Mouse (Mus musculus): ENCODE measurements around the gene Rufy4. TPM values are rescaled to one million over a fixed set of nuclear protein-coding genes. Genes with fewer than 3 reads are reported as not detected.
A peak's percentile ranks its signal among the peaks of the same experiment; 100 is the strongest.

Gene Rufy4
- polyA plus RNA-seq (2017; shearing (Covaris generic)): not detected

DNA sequence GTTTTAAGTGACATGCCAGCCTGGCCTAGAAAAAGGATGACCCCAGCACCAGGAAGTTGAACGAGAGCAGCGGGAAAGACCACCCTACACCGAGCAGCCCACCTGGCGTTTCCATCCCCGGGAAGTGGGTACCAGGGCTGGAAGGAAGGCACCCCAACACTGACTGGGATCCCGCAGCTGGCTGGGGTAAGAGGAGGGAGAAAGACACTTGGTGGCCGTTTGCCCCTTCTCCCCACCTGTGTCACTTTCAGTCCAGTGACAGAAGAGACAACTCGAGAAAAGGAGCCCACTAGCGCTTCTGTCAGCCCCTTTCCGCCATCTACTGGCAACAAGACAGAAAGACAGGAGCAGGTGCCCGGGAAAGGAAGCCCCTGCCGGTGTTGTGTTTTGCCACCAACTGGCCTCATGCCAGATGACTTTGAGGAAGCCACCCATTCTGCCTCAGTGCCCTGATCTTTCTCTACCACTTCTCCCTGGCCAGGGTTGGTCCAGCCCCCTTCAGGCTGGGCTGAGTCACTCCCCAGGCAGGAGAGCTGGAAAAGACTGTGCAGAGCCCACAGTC, at the start of gene Rufy4:
Gene Rufy4, plus strand, starts transcription at position 551 of the 562 bp plus-strand sequence.
- ATAC-seq: peak; percentile 78

DNA sequence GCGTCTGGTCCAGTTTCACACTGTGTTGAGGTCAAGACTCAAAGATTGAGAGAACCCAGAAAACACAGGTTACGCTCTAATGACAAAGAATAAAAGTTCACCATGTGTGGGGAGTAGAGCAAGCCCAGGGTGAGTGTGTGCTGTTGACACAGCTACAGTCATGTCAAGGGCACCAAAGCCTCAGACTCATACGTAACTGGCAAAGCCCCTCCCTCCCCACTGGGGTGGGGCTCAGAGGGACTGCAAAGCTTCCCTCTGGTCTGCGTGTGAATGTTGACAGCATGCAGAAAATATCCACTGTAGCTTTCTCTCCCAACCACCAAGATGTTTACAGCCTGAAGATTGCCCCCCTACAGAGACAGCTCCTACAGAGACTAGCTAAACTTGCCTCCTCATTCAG, 49.1 kb upstream of the Rufy4 start:
- ATAC-seq: no peak

DNA sequence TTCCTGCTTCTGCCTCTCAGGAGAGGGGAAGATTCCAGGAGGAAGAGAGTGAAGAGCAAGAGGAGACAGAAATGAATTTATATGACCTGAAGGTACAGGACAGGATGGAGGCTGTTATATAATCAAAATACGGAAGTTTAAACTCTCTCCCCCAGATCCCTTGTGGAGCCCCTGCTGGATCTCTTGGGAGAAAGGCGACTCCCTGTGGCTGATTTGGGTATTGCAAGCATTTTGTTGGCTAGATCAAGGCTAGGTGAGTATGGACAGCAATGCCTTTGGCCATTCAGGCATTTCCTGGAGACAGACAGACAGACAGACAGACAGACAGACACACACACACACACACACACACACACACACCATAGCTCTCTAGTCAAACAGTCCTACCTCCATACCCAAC, 48.0 kb upstream of the Rufy4 start:
- no peak for ATAC-seq

DNA sequence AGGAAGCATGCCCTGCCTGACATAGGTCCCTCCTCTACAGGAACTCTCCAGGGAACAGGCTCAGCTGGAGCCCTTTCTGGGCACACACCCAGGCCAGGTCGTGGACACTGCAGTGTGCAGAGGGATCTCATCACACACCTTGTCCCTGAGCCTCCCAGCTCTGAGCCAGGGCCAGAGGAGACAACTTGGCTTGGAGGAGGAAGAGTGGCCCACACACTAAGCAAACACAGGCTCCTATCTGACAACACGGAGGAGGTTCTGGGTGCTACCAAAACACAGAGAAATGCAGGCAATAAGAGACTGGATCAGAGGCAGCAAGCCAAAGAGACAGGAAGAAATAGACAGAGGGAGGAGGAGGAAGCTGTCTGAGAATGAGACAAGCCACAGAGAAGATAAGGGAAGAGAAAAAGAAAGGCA, 43.8 kb upstream of the Rufy4 start:
- no peak for ATAC-seq

DNA sequence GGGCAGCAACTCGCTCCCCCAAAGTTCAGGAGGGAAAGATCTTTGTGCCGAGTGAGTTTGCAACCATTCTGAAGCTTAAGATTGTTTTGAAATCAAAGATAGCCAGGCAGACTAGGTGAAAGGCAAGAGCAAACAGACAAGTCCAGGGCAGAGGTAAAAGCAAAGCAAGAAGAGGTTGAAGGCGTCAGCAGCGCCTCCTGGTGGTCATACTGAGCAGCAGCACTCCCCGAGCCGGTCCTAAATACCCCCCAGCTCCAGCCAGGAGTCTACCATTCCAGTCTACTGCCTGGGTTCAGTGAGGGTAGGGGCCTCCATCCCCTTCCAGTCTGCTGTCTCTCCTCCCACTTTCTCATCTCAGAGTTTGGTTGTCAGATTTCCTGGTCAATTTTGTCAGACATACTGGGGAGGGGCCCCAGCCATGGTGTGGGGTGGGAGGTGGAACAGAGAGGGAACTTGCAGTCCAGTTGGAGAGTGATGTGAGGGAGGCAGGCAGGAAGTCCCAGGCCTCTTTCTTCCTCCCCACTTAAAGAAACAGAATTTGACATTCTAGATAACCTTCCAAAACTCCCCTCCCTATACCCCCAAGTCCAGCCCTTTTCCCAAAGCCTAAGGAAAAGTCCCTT, 42.4 kb upstream of the Rufy4 start:
- no peak for ATAC-seq

DNA sequence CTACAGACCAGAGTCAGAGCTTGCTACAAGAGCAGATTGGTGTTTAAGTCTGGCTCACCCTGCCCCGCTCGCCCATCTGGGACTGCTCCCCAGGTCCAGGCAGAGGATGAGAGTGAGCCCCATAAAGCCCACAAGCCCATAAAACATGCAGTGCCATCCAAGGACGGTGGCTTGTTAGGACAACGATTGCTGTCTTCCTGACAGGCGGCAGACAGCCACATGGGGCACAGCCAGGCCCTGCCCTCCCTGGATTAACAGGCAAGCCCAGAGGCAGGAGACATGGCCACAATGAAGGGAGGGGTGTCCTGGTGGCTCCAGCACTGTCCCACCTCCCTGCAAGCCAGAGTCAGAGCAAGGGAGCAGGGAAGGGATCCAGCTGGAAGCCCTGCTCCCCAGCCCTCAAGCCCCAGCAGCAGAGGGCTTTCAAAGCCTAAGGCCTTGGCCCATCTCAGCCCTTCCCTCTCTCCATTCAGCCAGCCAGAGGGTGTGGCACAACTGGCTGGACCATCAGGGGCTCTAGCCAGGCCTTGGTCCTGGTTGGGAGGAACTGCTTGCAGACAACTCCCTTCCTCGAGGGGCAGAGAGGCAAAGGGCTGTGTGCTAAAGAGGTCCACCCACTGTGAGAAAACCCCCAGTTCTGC, 41.2 kb upstream of the Rufy4 start:
- no peak for ATAC-seq

DNA sequence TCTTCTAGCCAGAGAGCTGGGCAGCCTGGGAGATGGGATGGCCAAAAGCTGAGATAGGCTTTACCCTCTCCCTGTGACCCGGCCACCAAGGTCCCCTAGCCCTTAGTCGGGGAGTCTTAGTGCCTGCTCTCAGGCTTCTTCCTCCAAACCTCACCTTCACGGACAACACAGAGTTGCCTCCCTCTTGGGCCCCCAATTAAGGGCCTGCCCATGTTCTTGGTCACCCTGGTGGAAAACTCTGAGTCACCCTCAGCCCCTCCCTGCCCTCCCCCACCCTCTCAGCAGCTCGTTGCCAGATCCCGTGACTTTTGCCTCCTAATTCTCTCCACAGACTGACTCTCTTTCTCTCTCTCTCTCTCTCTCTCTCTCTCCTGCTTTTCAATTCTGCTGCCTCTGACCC, 40.6 kb upstream of the Rufy4 start:
- no peak for ATAC-seq

DNA sequence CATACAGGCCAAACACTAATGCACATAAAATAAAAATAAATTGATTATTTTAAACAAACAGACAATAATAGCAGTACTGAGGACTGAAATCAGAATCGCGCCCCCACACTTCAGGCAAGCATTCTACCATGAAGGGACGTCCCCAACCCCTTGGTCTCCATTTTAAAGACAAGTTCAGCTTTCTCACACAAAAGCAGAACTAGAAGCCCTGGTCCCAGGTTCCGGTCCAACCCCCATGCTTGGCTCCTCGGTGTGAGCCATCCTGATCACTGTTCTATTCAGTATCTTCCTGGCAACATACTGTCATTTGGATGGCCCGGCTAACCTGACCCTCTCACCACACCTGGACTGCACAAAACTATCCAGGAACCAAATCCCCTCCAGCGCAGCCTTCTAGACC, 39.8 kb upstream of the Rufy4 start:
- no peak for ATAC-seq

DNA sequence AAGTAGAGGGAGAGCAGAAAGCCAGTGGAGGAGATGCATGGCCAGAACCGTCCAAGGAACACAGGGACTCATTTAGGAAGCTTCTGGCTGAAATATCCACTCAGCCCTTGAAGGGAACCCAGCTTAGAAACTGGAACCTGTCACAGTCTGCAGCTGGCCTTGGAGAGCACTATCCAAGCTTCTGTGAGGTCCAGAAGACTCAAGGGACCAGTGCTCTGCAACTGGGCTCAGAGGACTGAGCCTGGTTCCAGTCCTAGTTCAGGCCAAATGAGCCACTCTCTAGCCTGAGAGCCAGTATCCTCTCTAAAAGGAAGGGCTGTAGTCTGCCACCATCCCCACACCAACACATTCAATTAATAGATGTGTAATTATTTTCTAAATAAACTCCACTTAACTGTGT, 36.8 kb upstream of the Rufy4 start:
- no peak for ATAC-seq

DNA sequence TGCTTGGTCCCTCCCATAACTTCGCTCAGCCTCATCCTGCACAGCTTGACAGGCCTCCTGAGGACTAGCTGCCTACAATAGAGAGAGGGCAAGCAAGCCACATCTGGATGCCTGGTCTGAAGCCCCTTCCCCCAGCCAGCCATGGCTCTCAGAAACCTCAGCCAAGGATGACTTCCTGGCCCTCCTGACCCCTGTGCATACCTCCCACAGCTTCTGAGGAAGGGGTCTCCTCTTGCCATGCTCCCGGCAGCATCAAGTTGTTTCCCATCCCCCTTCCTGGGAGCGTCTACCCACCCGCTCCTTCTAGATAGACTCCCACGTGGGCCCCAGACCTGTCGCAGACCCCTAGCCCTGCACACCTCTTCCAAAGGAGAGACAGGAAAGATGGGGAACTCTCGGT, 35.0 kb upstream of the Rufy4 start:
- ATAC-seq: no peak

DNA sequence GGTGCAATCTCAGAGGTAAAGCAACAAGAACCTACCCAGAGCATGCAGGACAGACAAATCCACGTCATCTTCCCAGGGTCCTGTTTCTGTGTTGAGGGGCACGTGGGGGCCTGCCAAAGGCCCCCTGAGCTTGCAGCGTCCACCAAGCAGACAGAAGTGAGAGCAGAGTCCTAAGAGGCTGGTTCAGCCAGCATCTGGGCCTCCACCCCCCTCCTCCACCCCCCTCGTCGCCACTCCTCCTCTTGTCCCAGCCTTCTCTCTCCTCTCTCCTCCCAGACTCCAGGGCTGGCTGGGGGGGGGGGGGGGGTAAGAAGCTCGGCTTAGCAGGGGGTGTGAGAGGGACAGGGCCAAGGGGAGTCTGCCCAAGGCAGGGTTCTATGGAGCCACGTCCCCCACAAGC, 34.2 kb upstream of the Rufy4 start:
- no peak for ATAC-seq

DNA sequence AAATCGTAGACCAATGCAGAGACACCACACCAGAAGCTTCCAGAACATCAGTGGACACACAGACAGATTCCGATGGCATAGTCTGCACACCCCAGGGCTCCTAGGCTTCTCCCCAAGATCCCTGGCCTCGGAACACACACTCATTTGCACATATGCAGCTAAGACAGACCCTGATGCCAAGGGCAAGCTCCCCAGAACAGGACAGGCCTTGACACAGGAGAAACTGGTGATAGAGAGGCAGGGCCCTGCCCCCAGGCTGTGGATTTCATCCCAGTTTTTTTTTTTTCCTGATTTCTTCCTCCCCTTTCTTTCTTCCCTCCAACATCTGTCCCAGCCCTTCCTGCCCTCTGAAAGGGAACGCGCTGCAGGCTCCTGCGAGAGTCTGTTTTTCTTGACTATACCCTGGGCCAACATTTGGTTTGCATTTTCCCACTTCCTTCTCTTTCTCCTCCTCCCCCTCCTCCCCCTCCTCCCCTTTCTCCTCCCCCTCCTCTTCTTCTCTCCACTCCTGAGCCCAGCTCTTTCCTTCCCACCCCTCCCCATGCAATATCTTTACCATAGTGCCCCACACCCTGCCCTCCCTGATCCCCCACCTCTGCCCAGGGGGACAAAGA, 33.6 kb upstream of the Rufy4 start:
- ATAC-seq: no peak

DNA sequence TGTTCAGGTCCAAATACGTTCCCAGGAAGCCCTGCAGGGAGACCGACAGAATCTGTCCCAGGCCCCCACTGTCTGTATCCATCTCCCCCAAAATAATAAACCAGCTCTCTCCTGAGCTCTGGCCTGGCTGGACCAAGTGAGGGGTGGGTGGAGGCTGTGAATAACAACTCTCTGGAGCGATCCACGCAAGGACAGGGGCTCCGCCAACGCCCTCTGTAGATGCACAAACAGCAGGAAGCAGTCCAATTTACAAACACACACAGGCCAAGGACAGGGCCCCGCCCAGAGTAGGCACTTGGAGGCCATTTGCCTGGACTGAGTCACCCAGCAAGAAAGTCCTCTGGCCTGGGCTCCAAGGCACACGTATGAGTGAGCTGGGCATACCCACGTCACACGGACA, 33.1 kb upstream of the Rufy4 start:
- no peak for ATAC-seq

DNA sequence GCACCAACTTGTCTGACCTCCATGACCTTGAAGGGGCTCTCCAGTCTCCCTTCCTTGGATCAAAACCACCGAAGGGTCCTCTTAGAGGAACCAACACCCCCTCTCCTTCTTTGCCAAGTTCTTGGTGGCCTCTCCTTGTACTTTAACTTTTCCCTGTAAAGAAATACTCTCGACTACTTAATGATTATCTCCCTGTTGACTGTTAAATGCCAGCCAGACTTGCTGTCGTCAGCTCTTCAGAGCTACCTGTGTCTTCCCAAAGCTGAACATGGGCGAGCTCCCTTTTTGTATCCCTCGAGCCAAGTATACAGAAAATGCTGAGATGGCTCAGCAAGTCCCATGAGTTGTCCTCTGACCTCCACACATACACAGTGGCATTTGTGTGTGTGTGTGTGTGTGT, 31.9 kb upstream of the Rufy4 start:
- ATAC-seq: no peak

DNA sequence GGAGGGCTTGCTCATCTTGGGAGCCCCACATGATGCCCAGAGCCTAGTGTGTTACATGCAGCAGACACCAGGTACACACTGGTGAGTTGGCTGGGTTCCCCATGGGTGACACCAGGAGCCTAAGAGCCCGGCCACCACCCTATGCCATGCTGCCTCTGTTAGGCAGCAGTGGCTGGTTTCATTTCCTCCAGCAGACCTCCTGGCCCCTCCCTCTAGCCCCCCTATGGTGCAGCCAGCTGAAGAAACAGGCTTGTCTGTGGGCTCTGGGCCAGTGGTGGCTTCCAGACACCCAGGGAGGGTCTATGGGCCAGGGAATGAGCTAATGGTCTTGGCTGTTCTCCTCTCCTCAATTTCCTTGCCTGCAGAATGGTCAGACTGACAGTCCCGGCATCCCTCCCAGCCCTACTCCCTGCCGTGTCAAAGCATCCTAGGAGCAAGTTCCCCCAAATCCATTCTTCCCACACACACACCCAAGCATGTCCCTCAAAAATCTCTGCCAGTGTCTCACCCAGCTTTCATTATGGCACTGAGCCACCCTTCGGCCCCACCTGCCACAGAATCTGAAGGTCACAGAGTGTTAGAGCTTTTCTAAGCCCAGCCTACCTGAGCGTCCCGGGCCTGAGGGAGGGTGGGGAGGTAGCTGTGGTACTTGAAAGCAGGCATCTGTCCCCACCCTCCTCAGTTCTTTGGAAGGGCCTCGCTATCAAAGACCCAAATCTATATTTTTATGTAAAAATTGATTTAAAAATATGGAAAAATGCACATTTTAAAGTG, 30.7 kb upstream of the Rufy4 start:
- no peak for ATAC-seq

DNA sequence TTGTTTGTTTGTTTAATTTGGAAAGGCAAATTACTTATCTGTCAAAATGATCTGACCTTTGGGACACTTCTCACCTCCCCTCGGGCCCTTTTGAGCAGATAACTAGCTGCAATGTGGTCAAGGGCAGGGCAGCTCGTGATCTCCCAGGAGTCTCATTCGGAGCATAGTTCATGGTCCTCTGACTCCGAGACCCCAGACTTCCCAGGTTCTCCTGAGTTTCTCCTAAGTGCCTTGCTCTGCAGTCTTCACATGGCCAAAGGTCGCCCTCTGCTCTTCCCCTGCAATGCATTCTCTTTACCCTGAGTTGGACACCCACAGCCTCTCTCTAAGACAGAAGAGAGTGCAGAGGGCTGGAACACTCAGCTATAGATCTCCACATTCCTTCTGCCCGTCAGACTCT, 30.0 kb upstream of the Rufy4 start:
- no peak for ATAC-seq

DNA sequence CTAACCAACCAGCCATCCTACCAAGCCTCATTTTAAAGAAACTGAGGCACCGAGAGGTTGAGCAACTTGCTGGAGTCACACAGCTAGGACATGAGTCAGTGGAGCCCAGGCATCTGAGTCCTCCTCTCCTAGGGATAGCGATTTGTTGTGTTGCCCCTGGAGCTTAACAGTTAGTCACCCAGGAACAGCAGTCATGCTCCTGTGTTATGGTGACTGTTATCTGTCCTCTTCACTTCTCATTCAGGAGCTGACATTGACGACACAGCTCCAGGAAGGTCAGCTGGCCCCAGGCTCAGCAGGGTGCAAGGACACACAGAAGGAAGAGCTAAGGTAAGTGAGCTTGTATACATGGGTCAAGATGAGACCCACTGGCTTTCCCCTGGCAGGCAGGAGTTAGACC, 29.6 kb upstream of the Rufy4 start:
- ATAC-seq: no peak

DNA sequence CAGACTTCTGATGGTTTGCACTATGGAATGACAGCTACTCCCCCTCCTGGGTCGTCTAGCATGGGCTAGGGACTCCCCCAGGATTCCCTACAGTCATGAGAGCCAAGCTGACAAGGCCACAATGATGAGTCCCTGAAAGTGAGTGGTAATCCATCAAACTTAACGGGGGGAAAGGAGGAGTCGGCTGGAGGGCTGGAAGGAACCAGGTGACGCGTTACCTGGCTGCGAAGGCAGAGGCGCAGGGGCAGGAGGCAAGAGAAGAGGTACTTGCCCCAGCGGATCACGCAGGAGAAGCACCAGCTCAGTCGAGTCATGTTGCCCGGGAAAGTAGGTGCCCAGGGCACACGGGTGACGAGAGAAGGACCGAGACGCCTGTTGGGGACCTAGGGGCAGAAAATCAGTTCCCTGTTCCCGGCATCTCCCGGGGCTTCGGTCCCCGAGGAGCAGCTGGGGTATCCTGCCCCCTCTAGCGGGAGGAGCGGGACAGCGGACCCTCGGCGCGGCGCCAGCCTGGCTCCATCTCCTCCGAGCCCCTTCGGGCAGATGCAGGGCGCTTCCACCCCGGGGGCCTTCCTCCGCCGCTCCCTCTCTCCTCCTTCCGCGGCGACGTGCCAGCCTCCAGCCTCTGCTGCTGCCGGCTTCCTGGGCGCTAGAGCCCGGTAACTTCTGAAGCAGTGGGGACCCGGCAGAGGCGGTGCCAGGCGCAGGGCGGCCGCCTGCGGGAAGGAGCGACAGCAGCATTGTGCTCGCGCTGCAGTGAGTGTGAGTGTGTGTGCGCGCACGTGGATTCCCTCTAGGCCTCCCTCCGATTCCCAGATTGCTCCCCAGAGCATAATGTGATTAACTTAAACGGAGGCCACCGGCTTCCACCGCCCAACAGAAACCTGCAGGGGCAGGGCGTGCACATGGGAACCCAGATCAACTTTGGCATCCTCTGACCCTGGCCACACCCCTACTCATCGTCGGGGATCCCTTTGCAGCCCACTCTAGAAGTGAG, 27.0 kb upstream of the Rufy4 start:
- ATAC-seq: no peak

DNA sequence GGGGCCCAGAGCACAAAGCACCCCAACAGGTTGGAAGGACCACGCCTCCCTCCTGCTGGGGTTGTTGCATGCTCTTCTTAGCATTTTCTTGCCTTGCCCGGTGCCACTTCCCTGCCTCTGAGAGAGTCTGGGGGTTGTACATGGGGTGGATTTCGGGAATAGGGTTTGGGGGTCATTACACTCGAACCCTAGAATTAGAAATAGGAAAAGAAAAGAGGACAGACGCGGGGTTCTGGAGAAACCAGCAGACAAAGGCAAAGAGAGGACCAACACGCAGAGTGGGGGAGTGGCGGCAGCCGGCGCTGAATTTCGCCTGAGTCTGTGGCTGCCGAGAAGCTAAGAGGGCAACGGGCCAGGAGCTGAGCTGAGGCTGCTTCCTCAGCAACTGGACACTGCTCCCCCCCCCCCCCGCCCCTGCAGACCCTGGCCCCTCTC, 26.3 kb upstream of the Rufy4 start:
- no peak for ATAC-seq

DNA sequence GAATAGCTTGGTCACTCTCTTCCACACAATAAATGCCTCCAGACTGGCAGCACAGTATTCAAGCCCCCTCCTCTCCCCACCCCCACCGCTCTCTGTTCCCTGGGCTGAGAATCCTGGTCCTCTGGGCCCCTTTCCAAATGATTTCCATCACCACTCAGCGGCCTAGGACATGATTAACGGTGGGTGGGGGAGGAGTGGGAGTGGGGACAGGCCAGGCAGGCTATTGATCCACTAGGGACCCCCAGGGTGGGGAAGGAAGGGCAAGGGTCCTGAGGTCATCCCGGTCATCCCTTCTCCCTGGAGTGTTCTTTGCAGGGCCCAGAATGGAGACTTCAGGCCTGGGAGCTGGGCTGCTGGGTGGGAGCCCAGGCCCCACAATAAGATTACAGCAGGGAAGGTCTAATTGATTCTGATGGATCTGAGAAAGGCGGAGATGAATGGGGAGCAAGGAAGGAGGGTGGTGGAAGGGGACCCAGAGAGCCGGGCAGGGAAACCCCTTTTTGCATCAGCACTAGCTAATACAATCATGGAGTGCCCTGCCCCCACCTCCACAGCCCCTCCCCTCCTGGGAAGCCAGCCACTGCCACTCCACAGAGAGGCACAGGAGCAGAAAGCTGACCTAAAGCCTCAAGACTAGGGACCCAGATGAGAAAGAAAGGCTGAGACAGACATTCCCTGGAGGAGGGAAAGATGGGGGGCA, 21.5 kb upstream of the Rufy4 start:
- ATAC-seq: no peak

DNA sequence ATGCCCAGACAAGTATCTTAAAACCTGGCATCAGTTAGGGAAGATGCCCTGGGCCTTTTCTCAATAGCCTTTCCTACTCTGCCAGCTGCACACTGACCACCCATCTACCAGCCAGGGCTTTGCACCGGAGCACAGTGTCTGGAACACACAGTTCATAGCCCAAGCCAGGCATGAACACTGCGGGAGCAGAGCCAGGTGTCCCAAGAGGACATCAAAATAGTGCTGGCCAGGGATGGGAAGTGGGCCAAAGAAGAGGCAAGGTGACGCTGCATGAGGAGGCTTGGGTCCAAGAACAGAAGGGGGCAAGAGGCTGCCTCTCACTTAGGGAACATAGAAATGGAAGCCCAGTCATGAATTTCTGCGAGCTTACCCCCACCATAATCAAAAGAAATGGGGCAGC, 19.7 kb upstream of the Rufy4 start:
- ATAC-seq: no peak
